Mouse (Mus musculus): ENCODE results near the gene Sox6.

- TF ChIP-seq POLR2AphosphoS5 (IDR thresholded peaks at IDR 0.05; ENCODE audit: insufficient replicate concordance, low read depth, low read length) = no peak
- no peak for TF ChIP-seq GATA1 (IDR thresholded peaks at IDR 0.05; ENCODE audit: borderline replicate concordance, low read length)
- no peak for TF ChIP-seq CTCF (IDR thresholded peaks at IDR 0.05; ENCODE audit: low read depth, low read length)
- no peak for TF ChIP-seq TAL1 (conservative IDR thresholded peaks at IDR 0.05; ENCODE audit: low read depth, low read length)
Measured at GRCm38 (mm10) chr7:116002726-116003125, 35.9 kb downstream of the Sox6 start.

Data from G1E (cell line).